Mouse (Mus musculus) kidney, postnatal 14 days (tissue): ENCODE results near the gene G6pc2.

ENCODE experiments used
- DNase-seq: peaks from one replicate; pipeline ENCODE4 v3.0.0; 2022; ENCODE audit warnings: mixed read lengths

Gene G6pc2

GRCm38 (mm10) chr2:69244924-69245323 lies 34.1 kb downstream of the G6pc2 start:
- DNase-seq, result peak; percentile 19

- DNase-seq, result no peak
Measured at GRCm38 (mm10) chr2:69247081-69247480, 36.2 kb downstream of the G6pc2 start.

DNA sequence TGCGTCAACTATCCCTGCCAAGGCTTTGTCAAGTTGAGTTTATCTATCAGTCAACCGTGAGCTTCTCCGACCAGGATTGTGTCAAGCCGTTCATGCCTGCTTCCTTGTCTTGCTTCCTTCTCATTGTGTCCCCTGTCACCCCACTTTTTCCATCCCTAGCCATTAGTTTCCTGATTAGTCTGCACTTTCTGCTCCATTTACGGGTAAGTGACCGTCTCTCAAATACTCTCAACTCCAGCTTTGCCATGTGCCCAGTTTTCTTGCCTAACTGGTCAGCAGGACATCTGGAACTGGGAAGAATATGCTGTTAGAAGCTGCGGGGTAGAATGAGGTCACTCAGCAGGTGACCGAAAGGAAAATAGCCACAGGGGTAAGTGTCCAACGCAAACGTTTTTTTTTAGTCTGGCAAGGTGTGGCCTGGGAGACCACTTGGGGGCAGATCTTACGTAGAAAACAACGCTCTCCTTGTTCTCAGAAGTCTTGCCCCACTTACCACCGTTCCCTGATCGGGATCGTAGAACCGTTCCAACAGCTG lies 37.4 kb downstream of the G6pc2 start:
- no peak for DNase-seq

DNA sequence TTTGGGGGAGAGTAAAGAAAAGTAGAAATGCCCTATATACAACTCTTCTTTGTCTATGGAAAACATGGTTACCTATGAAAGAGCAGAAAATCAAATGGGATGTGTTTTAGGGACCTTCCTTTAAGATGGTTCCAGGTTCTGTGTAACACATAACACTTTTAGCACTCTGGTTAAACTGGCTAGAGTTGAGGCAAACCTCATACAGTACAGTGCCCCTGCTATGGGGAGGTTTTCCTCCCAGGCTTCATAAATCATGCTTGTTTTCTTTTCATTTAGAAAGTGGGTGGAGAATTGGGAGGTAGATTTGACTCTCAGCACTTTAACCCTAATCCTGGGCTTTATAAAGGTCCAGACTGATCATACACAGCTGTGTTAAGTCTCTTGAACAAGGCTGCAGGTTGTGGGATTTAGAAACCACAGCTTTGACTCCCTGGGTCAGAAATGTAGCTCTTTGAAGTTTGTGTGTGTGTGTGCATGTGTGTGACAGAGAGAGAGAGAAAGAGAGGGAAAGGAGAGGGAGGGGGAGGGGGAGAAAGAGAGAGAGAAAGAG lies 53.3 kb downstream of the G6pc2 start:
- no peak for DNase-seq

- DNase-seq, result peak; percentile 25
Measured at GRCm38 (mm10) chr2:69275875-69276274, 65.0 kb downstream of the G6pc2 start.
